Mouse (Mus musculus) left cerebral cortex, postnatal 10 days (tissue): ENCODE results near the gene Klhl41. TPM values are rescaled to one million over a fixed set of nuclear protein-coding genes. Genes with fewer than 3 reads are reported as not detected.
A peak's percentile ranks its signal among the peaks of the same experiment; 100 is the strongest.
"Not testable (repeated sequence)": the region's sequence is repeated elsewhere in the genome, so short reads cannot be mapped to it uniquely, and the experiment has no call there.

Experiments used
- DNase-seq, 2 experiments: peaks; one replicate each; pipeline ENCODE4 v3.0.0; 2021 to 2022; ENCODE audit warnings: low spot score in 2 of 2, mixed read lengths in 1 of 2; ENCODE audit errors: extremely low spot score in 1 of 2
- intact Hi-C: fragments of 180-260 bp; cut with DNase I; formaldehyde crosslinking; loops from one replicate; pipeline ENCODE4 v1.15.1; 2025
- total RNA-seq, 2 experiments: library from RNA; stranded (reverse); gene quantifications; 2 replicates each; pipeline ENCODE4 v1.2.3; 2021

Klhl41 gene
- total RNA-seq = 1 to 10 TPM; 1.7 TPM

GRCm38 (mm10) chr2:69669853-69670252 lies at the start of gene Klhl41:
Klhl41 (plus strand) TSS chr2:69670120.
- DNase-seq = no peak
- intact Hi-C loops = loop anchor here (10.0 kb wide), 1 partner anchor 65 kb away; no protein-coding TSS in a partner anchor

GRCm38 (mm10) chr2:69629215-69629614 lies 40.7 kb upstream of the Klhl41 start:
- no peak for DNase-seq
- intact Hi-C loops = no loop called here

DNA sequence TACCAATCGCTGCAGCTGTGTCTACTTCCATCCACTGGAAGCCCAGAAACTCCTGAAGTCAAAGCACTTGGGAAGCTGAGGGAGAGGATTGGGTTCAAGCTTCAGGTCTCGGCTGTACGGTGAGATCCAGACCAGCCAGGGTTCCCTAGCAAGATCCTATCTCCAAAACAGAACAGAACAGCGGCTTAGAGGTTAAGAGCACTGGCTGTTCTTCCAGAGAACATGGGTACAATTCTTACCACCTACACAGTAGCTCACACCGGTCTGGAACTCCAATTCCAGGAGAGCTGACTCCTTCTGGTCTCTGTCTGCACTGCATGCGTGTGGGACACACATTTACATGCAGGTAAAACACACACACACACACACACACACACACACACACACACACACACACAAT lies 40.0 kb upstream of the Klhl41 start:
- intact Hi-C loops = loop anchor here (10.0 kb wide), 1 partner anchor 935 kb away; no protein-coding TSS in a partner anchor
- DNase-seq = no peak

DNA sequence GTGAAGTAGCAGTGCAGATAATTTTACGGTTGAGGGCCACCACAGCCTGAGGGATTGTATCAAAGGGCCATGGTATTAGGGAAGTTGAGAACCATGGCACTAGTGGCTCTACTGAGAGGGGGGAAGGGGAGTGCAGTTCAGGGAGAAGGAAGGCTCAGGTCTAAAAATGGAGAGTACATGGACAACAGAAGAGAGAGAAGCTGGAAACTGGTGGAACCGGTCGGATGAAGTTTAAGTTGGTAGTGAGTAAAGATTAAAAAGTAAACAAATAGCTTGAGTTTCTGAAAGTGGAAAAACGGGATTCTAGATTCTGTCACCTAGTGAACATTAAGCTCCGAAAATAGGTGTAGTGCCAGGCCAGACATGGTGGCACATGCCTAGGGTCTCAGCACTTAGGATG lies 39.1 kb upstream of the Klhl41 start:
- DNase-seq = no peak
- intact Hi-C loops = loop anchor here (10.0 kb wide), 1 partner anchor 934 kb away; no protein-coding TSS in a partner anchor

DNA sequence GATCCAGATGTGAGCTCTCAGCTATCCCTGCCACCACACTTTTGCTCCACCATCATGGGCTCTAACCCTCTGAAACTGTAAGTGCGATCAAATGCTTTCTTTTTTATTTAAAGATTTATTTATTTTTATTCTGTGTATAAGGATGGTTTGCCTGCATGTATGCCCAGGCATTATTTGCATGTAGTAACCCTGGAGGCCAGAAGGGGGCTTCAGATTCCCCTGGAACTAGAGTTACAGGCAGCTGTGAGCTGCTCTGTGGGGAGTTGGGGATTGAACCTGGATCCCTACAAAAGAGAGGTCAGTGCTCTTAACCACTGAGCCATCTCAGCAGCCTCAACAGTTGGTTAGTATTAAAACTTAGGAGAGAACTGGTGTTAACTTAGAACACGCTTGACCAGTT lies 38.5 kb upstream of the Klhl41 start:
- no peak for DNase-seq
- intact Hi-C loops = loop anchor here (10.0 kb wide), 1 partner anchor 933 kb away; no protein-coding TSS in a partner anchor

DNA sequence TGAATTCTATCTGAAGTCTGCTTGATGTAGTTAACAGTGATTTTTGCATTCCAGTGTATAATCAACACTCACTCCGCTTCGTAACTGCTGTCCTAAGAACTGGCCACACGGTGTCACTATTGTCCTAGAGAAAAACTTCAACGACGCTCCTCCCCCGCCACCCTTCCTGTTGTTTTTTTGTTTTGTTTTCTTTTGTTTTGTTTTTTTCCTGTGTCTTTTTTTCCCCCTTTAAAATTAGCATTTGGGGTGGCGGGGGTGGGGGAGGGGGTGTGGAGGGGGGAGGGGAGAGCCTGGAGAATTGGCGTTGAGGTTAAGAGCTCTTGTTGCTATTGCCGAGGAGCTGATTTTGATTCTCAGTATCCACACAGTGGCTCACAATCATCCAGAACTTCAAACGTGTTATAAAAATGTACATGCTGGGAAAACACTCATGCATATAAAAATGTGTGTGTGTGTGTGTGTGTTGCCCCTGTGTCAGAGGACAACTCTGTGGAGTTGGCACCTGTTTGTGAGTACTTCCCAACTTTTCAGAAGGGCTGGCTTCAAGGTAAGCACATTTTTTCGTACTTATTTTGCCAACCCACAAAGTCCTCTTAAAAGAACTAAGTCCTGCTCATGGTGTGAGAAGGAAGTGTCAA lies 34.7 kb upstream of the Klhl41 start:
- DNase-seq = peak in 1 of 2 experiments; percentile 51
- intact Hi-C loops = loop anchor here (10.0 kb wide), 1 partner anchor 930 kb away; no protein-coding TSS in a partner anchor

- intact Hi-C loops = loop anchor here (10.0 kb wide), 1 partner anchor 929 kb away; no protein-coding TSS in a partner anchor
- DNase-seq = peak in 1 of 2 experiments; percentile 41
These were observed 34.1 kb upstream of the Klhl41 start for GRCm38 (mm10) chr2:69635807-69636206.

DNA sequence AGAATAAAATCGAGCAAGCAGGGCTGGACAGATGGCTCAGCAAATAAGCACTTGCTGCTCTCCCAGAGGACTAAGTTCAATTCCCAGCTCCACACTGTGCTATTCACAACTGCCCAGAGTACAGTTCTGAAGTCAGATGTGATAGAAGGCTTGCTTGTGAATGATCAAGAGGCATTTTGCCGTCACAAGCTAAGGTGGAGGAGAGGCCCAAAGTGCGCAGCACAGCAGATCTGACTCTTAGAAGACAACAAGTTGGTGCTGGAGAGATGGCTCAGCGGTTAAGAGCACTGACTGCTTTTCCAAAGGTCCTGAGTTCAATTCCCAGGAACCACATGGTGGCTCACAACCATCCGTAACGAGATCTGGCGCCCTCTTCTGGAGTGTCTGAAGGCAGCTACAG lies 31.9 kb upstream of the Klhl41 start:
- intact Hi-C loops = loop anchor here (10.0 kb wide), 1 partner anchor 927 kb away; no protein-coding TSS in a partner anchor
- DNase-seq = not testable (repeated sequence)

- DNase-seq = no peak
- intact Hi-C loops = no loop called here
These were observed 29.8 kb upstream of the Klhl41 start for GRCm38 (mm10) chr2:69640100-69640499.

- DNase-seq = no peak
- intact Hi-C loops = no loop called here
These were observed 24.8 kb upstream of the Klhl41 start for GRCm38 (mm10) chr2:69644968-69645617.

- intact Hi-C loops = no loop called here
- peak; percentile 92 to 94 for DNase-seq
These were observed 23.0 kb upstream of the Klhl41 start, which contains the start of gene Bbs5 for GRCm38 (mm10) chr2:69646726-69647490. Bbs5 (plus strand) TSS chr2:69647171.

DNA sequence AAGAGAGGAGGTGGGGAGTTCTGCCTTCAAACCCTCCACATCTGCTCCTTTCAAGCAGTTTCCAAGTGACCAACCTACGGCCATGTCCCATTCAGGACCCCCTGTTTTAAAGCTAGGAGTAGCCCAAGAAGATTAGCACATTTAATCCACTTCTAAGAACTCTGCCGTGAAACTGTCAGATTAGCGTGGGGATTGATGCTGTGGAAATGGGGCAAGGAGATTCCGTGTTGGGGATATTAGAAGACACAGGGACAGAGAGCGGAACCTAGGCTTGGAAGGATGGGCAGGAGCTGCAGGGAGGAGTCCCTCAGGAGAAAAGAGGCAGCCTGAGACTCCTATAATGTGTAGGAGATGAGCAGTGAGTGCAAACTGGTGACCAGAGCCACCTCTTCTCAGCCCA lies 20.2 kb upstream of the Klhl41 start:
- intact Hi-C loops = no loop called here

DNA sequence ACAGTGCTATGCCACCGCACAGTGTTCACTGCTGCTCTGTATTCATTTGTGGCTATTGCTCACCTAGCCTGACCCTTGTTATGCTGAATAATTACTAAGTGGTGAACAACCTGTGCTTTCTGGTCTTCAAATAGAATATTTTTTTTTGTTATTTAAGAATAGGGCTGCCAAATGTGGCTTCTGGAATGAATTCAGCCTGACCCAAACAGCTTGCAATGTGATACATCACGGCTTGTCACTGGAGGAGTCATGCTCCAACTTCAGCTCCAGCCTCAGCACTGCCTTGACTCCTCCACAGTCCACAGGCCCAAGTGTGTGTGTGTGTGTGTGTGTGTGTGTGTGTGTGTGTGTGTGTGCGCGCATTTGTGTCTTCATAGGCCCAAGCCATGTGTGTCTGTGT lies 10.6 kb upstream of the Klhl41 start:
- DNase-seq = no peak
- intact Hi-C loops = no loop called here

More for the DNA sequence above, 20.2 kb upstream of the Klhl41 start:
- DNase-seq = no peak

- DNase-seq = no peak
- intact Hi-C loops = loop anchor here (10.0 kb wide), 1 partner anchor 71 kb away; no protein-coding TSS in a partner anchor
These were observed 6.0 kb upstream of the Klhl41 start for GRCm38 (mm10) chr2:69663827-69664476.

GRCm38 (mm10) chr2:69667656-69668055 lies 2.3 kb upstream of the Klhl41 start:
- intact Hi-C loops = loop anchor here (10.0 kb wide), 1 partner anchor 67 kb away; no protein-coding TSS in a partner anchor
- no peak for DNase-seq

DNA sequence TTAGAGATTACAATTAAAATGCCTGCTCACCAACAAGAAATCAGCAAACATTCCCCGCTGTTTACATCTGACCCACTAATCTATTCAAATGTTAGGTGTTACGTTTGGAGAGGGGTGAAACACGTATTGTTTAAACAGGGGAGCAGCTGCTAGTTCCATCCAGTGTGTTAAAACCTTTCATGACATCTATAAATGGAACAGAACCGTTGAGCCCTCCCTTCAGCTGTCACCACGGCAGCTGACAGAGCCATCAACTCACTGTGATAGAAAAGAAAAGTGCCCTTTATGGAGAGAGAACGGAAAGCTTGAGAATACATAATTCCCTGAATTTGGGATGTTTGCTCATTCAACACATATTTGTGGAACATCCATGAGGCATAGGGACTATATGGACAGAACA lies 1.5 kb upstream of the Klhl41 start:
- intact Hi-C loops = loop anchor here (10.0 kb wide), 1 partner anchor 66 kb away; no protein-coding TSS in a partner anchor
- DNase-seq = no peak

DNA sequence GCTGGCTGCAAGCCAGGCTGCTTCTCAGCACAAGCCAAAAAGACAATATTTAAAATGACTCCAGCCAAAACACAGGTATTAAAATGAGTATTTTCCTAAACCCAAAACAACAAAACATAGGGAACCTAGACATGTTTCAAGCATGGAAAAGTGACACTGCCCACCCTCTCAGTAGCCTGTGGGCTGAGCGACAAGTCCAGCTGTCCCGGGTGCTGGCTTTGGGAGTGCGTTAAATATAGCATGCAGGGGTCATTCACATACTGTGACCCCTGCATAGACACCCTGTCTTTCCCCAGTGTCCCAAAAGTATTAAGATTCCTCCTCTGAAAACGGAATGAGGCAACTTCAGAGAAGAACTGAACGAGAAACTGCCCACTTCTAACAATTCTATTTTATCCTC lies 3.8 kb downstream of the Klhl41 start:
- intact Hi-C loops = no loop called here
- no peak for DNase-seq

GRCm38 (mm10) chr2:69675266-69675665 lies 5.3 kb downstream of the Klhl41 start:
- no peak for DNase-seq
- intact Hi-C loops = no loop called here

DNA sequence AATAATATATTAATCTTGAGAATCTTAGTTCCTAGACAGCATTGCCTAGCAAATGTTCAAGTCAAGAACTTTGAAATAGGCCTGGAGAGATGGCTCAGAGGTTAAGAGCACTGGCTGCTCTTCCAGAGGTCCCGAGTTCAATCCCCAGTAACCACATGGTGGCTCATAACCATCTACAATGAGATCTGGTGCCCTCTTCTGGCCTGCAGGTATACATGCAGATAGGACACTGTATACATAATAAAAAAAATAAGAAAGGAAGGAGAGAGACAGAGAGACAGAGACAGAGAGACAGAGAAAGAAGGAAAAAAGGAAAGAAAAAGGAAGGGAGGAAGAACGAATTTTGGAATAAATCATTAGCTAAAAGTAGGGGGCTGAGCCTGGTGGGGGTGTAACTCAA lies 6.8 kb downstream of the Klhl41 start:
- DNase-seq = no peak
- intact Hi-C loops = no loop called here
